Mouse (Mus musculus): ENCODE data around the gene Pkp3.

DNA sequence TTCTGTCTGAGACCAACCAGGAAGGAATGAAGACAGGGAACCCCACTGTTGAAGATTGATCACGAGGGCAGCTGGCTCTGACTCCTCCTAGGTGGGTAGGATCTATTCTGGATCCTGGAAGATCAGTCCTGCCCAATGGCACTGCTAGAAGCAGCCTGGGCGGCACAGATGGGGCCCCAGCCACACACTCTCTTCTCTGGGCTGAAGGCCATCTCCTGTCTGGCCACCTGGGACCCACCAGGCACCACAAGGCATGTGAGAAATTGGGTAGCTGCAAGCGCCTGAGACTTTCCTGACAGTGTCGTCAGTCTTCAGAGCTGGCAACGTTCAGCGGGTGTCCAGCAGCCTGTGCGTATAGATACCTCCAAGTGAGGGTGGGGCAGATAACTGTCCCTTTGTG, 15.5 kb upstream of the Pkp3 start:
- no peak for TF ChIP-seq CTCF (IDR thresholded peaks at IDR 0.05; ENCODE audit: control insufficient read depth, insufficient read depth, insufficient read length)
- no peak for TF ChIP-seq USF1 (IDR thresholded peaks at IDR 0.05; ENCODE audit: low read depth)
- TF ChIP-seq MAX (IDR thresholded peaks at IDR 0.05), result no peak
